Mouse (Mus musculus) testis, adult 2 months (tissue): ENCODE measurements around the gene Cfl1. TPM values are rescaled to one million over a fixed set of nuclear protein-coding genes. Genes with fewer than 3 reads are reported as not detected.
"Not testable (repeated sequence)": the region's sequence is repeated elsewhere in the genome, so short reads cannot be mapped to it uniquely, and the experiment has no call there.

Source experiments
- H3K27ac ChIP-seq: fragments of 200-500 bp; 2 replicates; pipeline ENCODE4 v1.5.1; 2012; ENCODE audit warnings: low read depth, low read length; ENCODE audit not compliant: control insufficient read depth, insufficient read depth
- H3K27me3 ChIP-seq: fragments of 200-500 bp; 2 replicates; pipeline ENCODE4 v1.6.1; 2012; ENCODE audit warnings: mild to moderate bottlenecking, low read length, moderate library complexity; ENCODE audit not compliant: control insufficient read depth, insufficient read depth
- H3K36me3 ChIP-seq: fragments of 200-500 bp; 2 replicates; pipeline ENCODE4 v1.6.1; 2012; ENCODE audit warnings: mild to moderate bottlenecking, low read length; ENCODE audit not compliant: control insufficient read depth, insufficient read depth
- H3K4me1 ChIP-seq: fragments of 200-500 bp; 2 replicates; pipeline ENCODE4 v1.6.1; 2012; ENCODE audit warnings: low read length; ENCODE audit not compliant: control insufficient read depth, insufficient read depth
- H3K4me3 ChIP-seq: fragments of 200-500 bp; 2 replicates; pipeline ENCODE4 v1.5.1; 2012; ENCODE audit warnings: low read depth, mild to moderate bottlenecking, low read length, moderate library complexity, mixed read lengths; ENCODE audit not compliant: control insufficient read depth
- CTCF ChIP-seq: fragments of 200-500 bp; IDR thresholded peaks from 2 replicates; pipeline ENCODE4 v1.5.1; 2012; ENCODE audit warnings: low read depth, mild to moderate bottlenecking, inconsistent platforms, low read length, moderate library complexity; ENCODE audit not compliant: control insufficient read depth, insufficient read depth, insufficient replicate concordance
- POLR2A ChIP-seq: fragments of 200-500 bp; IDR thresholded peaks from 2 replicates; pipeline ENCODE4 v1.6.1; 2012; ENCODE audit warnings: low read depth, mild to moderate bottlenecking, inconsistent platforms, low read length, moderate library complexity; ENCODE audit not compliant: control insufficient read depth
- polyA plus RNA-seq: library from polyadenylated mRNA; depleted of rRNA; stranded (reverse); fragments of >200 nt; gene quantifications from 2 replicates; pipeline ENCODE4 v1.2.3, GENCODE M21; 2012

Cfl1 gene
- polyA plus RNA-seq, 1 experiment: 243 TPM

DNA sequence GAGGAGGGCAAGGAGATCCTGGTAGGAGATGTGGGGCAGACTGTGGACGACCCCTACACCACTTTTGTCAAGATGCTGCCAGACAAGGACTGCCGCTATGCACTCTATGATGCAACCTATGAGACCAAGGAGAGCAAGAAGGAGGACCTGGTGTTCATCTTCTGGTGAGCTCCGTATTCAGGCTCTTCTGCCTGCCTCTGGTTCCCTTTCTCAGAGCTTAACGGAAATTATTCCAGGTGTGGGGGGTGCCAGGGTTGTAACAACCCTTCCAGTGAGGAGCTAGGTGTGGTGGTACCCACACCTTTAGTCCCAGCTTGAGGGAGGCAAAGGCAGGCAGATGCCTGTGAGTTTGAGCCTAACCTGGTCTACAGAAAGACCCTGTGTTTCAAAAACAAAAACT lies 2.4 kb downstream of the Cfl1 start:
- Histone ChIP-seq H3K4me1 (peaks cover 5% of the 10 kb centered on the region), H3K27ac (peak overlapping the region; percentile 28; the same call in 1 of the 2 replicates), H3K36me3 (no peaks in the 10 kb centered on the region; the same call in none of the 2 replicates), H3K4me3 (peak overlapping the region; percentile 44), H3K27me3 (no peaks in the 10 kb centered on the region)
- TF ChIP-seq CTCF (no peak), POLR2A (no peak)

DNA sequence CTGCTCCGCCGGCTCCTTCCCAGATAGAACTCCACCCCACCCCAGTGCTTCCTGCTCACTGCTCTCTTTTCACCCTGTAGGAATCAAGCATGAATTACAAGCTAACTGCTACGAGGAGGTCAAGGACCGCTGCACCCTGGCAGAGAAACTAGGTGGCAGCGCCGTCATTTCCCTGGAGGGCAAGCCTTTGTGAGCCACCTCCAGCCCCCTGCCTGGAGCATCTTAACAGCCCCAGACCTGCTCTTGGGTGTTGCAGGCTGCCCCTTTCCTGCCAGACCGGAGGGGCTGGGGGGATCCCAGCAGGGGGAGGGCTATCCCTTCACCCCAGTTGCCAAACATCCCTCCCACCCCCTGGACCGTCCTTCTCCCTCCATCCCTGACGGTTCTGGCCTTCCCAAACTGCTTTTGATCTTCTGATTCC lies 3.1 kb downstream of the Cfl1 start:
- not testable (repeated sequence) for H3K4me3 ChIP-seq, H3K36me3 ChIP-seq, H3K27ac ChIP-seq, H3K27me3 ChIP-seq, H3K4me1 ChIP-seq

- Histone ChIP-seq H3K4me3 (no peak overlapping the region), H3K27me3 (no peaks in the 10 kb centered on the region), H3K4me1 (peaks cover 2% of the 10 kb centered on the region; the same call in 1 of the 2 replicates), H3K27ac (no peak overlapping the region), H3K36me3 (no peaks in the 10 kb centered on the region; the same call in none of the 2 replicates)
- no peak for TF ChIP-seq CTCF
- TF ChIP-seq POLR2A: no peak
These were observed 4.1 kb downstream of the Cfl1 start for GRCm38 (mm10) chr19:5494314-5494713.

DNA sequence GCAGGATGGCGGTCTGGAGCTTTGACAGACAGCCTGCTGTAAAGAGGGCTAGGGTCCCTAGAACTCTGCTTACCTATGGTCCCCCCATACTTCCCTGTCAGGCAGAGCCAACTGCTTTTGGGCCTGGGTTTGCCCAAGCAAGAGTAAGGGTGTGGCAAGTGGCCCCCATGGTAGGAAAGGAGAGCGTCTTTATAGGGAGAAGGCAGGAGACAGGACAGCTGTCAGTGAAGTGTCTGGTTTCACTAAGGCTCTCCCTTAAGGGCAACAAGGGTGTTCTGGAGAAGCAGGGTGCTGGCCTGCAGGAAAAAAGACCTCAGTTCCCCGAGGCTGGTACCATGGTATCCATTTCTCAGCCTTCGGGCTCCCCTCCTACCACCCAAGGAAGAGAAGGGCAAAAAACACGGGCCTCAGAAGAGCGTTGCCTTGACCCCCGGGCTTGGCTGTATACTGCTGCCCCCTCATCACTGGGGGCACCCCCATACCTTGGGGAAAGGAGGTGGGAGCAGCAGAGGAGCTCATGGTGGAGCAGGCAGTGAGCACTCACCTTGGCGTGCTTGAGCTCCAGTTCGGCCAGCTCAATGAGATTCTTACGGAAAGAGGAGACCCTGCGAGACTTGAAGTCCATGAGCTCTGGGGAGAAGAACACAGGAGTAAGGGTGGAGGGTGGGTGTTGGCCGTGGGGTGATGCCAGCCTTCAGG lies 5.2 kb downstream of the Cfl1 start:
- no peaks in the 10 kb centered on the region; the same call in none of the 2 replicates for H3K36me3 ChIP-seq
- no peak overlapping the region for H3K4me3 ChIP-seq

DNA sequence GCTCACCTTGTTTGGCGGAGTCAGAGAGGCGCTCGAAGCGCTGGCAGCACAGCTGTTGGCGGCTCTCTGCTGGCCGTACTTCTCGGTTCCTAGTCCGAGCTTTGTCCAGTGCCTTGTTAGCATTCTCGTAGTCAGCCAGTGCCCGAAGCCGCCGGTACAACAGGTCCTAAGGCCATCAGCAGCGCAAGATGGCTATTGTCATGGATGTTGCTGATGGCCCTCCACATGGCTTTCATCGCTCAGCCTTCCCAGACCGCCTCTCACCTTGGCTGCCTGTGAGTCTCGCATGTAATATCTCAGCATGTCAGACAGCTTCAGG lies 5.8 kb downstream of the Cfl1 start:
- H3K27me3 ChIP-seq: no peaks in the 10 kb centered on the region
- H3K27ac ChIP-seq: no peak overlapping the region
- no peaks in the 10 kb centered on the region for H3K4me1 ChIP-seq
- no peaks in the 10 kb centered on the region; the same call in none of the 2 replicates for H3K36me3 ChIP-seq
- TF ChIP-seq POLR2A: no peak
- TF ChIP-seq CTCF: no peak
- no peak overlapping the region for H3K4me3 ChIP-seq

More for the DNA sequence above, 5.2 kb downstream of the Cfl1 start:
- Histone ChIP-seq H3K27me3 (no peaks in the 10 kb centered on the region), H3K4me1 (no peaks in the 10 kb centered on the region), H3K27ac (no peak overlapping the region)
- TF ChIP-seq POLR2A: no peak

DNA sequence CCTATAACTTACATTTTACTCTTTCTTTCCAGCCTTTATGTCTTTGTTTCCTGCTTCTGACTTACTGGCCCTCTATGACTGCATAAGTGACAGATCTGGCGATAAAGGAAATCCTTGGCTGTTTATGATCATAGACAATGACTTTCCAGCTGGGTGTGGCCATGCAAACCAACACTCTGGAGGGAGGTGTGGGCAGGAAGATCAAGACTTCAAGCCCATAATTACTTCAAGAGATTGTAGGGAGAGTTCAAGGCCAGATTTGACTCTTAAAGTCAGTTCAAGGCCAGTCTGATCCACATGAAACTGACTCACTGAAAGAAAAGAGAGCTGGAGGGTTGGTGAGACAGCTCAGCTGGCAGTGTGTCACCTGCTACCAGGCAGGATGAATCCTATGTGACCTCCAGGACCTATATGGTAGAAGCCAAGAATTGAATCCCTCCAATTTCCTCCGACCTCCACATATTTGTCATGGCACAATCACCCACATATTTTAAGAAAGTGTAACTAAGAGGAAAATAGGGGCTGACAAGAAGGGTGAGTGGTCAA lies 10.1 kb downstream of the Cfl1 start:
- TF ChIP-seq POLR2A (no peak), CTCF (no peak)
- H3K27ac ChIP-seq: peak overlapping the region; percentile 42; the same call in 1 of the 2 replicates
- no peak overlapping the region for H3K4me3 ChIP-seq
- no peaks in the 10 kb centered on the region for H3K27me3 ChIP-seq
- H3K36me3 ChIP-seq: no peaks in the 10 kb centered on the region
- H3K4me1 ChIP-seq: peaks cover 15% of the 10 kb centered on the region

DNA sequence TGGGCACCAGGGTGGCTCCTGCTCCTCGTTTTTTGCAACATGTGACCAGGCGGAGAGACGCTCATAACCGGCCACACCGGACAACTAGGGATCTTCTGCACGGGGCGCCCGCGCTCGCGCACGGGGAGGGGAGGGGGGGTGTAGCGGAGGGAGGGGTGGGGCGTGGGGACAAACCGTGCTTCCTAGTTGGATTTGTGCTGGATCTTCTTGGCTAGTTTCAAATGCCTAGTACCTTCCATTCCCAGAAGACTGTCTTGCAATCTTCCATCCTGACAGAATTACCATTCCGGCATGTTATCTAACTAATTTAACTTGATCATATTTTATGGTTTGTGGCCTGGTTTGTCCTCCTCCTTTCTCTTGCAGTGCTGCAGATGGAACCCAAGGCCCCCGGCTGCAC lies 13.4 kb downstream of the Cfl1 start, which contains the start of gene 1700020D05Rik:
Gene 1700020D05Rik, minus strand, starts transcription at position 101 of the 400 bp plus-strand sequence.
- Histone ChIP-seq H3K4me1 (peaks cover 15% of the 10 kb centered on the region), H3K4me3 (peak within 1 kb of the TSS; percentile 90), H3K27me3 (no peaks in the 10 kb centered on the region), H3K27ac (peak within 1 kb of the TSS; percentile 75), H3K36me3 (no peaks in the 10 kb centered on the region)
- TF ChIP-seq POLR2A (no peak), CTCF (no peak)

DNA sequence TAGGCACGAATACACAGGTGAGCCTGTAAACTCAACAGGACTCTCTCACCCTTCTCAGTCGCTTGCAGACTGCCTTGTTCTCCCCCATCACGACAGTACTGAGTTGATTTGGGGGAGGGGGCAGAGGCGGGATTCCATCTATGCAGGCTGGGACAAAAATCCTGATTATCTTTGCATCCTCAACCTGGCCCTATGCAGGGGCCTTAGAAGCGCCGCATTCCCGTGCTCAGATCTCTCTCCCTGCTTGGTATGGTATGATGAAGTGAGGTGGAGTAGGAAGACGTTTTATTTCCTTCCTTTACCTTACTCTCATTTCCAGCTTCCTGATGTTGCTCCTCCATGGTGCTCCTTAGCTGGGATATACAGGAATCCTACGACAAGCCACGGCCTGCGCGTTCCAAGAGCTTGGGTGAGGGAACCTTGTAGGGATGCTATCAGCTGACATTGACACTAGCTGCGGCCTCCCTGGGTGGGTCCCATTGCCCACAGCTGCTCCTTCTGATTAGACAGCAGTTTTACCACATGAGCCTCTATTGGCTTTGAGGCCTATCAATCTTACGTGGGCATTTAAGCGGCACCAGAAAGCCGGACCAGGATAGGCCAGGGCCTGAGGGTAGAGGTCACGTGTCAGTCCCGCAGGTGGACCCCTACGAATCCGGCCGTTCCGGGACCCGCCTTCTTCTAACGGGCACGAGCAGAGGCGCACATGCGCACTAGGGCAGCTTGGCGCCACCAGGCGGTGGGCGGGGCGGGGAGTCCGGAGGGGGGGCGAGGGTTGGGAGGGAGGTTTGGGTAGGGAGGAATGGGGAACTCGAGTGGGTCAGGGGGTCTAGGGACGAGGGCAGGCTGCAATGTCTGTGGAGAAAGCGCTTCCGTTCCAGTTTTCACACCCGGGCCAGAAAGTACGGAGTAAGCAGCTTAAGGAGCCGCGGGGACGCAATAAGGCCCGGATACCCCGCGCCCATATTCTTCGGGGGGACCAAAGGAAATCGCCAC lies 20.1 kb downstream of the Cfl1 start, which contains the start of gene Snx32:
Gene Snx32, minus strand, starts transcription at position 508 of the 996 bp plus-strand sequence.
- TF ChIP-seq CTCF: no peak
- peak; percentile 43 for TF ChIP-seq POLR2A
- Histone ChIP-seq H3K36me3 (no peaks in the 10 kb centered on the region), H3K4me3 (peak within 1 kb of the TSS; percentile 92), H3K27me3 (no peaks in the 10 kb centered on the region), H3K27ac (peak within 1 kb of the TSS; percentile 89), H3K4me1 (peaks cover 15% of the 10 kb centered on the region)
